Comparison of ENCODE assay signal across 9 mouse cellular contexts in genomic region chr1:35926191-35927048, GRCm38 (mm10).
DNase-seq lines count a peak whose midpoint lies in the region; ATAC-seq and TF ChIP-seq lines count a peak whose summit lies in the region.
"Had no signal": no experiment of that assay in that cellular context is flagged by ENCODE, and none has a peak within 500 bp of the region (broad histone marks: within the 10 kb centered on the region; RNA-seq: fewer than 3 reads in every experiment).

No protein-coding gene starts in this region.

- no peak for ATAC-seq in kidney, postnatal 0 days (replicated peaks; ENCODE audit: low FRiP score, low read depth)
- no peak for ATAC-seq in embryonic facial prominence, embryonic 12.5 days (ENCODE audit: insufficient number of reproducible peaks, insufficient read depth, low FRiP score, low TSS enrichment)
- no peak for ATAC-seq in CD4-positive, CD25-positive, alpha-beta regulatory T cell, adult 4 months
- ATAC-seq in activated CD4-positive, CD25-positive, alpha-beta regulatory T cell, adult 4 months: no peak

- no peaks in the 10 kb centered on the region for H3K36me3 ChIP-seq in kidney, postnatal 0 days (ENCODE audit: insufficient read depth, low read length)
- no peaks in the 10 kb centered on the region for H3K36me3 ChIP-seq in embryonic facial prominence, embryonic 12.5 days

- WGBS in kidney, postnatal 0 days: 46% methylated on average over 5 of the region's 5 CpGs
- 62% methylated on average over 5 of the region's 5 CpGs for WGBS in embryonic facial prominence, embryonic 12.5 days

- H3K27ac ChIP-seq in kidney, postnatal 0 days: no peak overlapping the region
- H3K27ac ChIP-seq in embryonic facial prominence, embryonic 12.5 days: 0 out of 2 replicates have a peak overlapping the region, but pooled peaks have one; percentile 24

- H3K4me2 ChIP-seq in kidney, postnatal 0 days (ENCODE audit: low read length): no peak overlapping the region
- no peak overlapping the region for H3K4me2 ChIP-seq in embryonic facial prominence, embryonic 12.5 days (replicated peaks)

- peak; percentile 51 for DNase-seq in kidney, postnatal 0 days (ENCODE audit: low spot score)
- DNase-seq in kidney, adult 18-20 months: no peak
- DNase-seq in heart, postnatal 10 days: peak; percentile 71 to 75
- peak; percentile 69 for DNase-seq in lung, postnatal 10 days
- no peak for DNase-seq in layer of hippocampus, postnatal 14 days (ENCODE audit: low spot score in 2 of 2)
- DNase-seq: cerebellum, adult 8-10 months had no signal

- no peaks in the 10 kb centered on the region for H3K4me1 ChIP-seq in kidney, postnatal 0 days (replicated peaks; ENCODE audit: insufficient read depth, low read length)
- H3K4me1 ChIP-seq in embryonic facial prominence, embryonic 12.5 days: peaks cover 17% of the 10 kb centered on the region

- H3K9me3 ChIP-seq in kidney, postnatal 0 days (replicated peaks; ENCODE audit: low read length): no peaks in the 10 kb centered on the region
- no peaks in the 10 kb centered on the region for H3K9me3 ChIP-seq in embryonic facial prominence, embryonic 12.5 days

- no peak overlapping the region for H3K9ac ChIP-seq in kidney, postnatal 0 days (ENCODE audit: low read depth, low read length)
- no peak overlapping the region for H3K9ac ChIP-seq in embryonic facial prominence, embryonic 12.5 days

- TF ChIP-seq CTCF in kidney, postnatal 0 days (IDR thresholded peaks at IDR 0.05; ENCODE audit: low read depth): no peak

- no peak overlapping the region for H3K4me3 ChIP-seq in kidney, postnatal 0 days (replicated peaks; ENCODE audit: low read depth, low read length)
- H3K4me3 ChIP-seq in embryonic facial prominence, embryonic 12.5 days: no peak overlapping the region

- intact Hi-C loops in heart, postnatal 10 days (cut with DNase I): no loop called here

- H3K27me3 ChIP-seq in kidney, postnatal 0 days (ENCODE audit: insufficient read depth, low read length): no peaks in the 10 kb centered on the region
- H3K27me3 ChIP-seq in embryonic facial prominence, embryonic 12.5 days: no peaks in the 10 kb centered on the region

Comparison
In these comparisons a context has a peak if more than half of its experiments do, and no peak if none do; other contexts are left out.
1. DNase-seq: peak in kidney, postnatal 0 days (single experiment), heart, postnatal 10 days (2 of 2) and lung, postnatal 10 days (single experiment); none in kidney, adult 18-20 months (single experiment) and layer of hippocampus, postnatal 14 days (0 of 2).